Mouse (Mus musculus) retina, postnatal 7 days (tissue): Measurements from ENCODE around the gene Sqstm1.
A peak's percentile ranks its signal among the peaks of the same experiment; 100 is the strongest.

ENCODE experiments used
- DNase-seq: peaks from one replicate; pipeline ENCODE4 v3.0.0-alpha.2; 2012; ENCODE audit warnings: low read depth, low spot score

The Sqstm1 gene

GRCm38 (mm10) chr11:50211322-50212059, 864 bp upstream of the Sqstm1 start:
- no peak for DNase-seq

- peak; percentile 87 for DNase-seq
Measured at GRCm38 (mm10) chr11:50210101-50210504, 524 bp downstream of the Sqstm1 start.

- no peak for DNase-seq
Measured at GRCm38 (mm10) chr11:50208039-50208438, 2.6 kb downstream of the Sqstm1 start.

GRCm38 (mm10) chr11:50207344-50207743, 3.3 kb downstream of the Sqstm1 start:
- DNase-seq = no peak

- DNase-seq = no peak
Measured at GRCm38 (mm10) chr11:50206037-50206436, 4.6 kb downstream of the Sqstm1 start.

- DNase-seq = no peak
Measured at GRCm38 (mm10) chr11:50205434-50205833, 5.2 kb downstream of the Sqstm1 start.

- no peak for DNase-seq
Measured at GRCm38 (mm10) chr11:50203302-50203827, 7.3 kb downstream of the Sqstm1 start.

- DNase-seq = no peak
Measured at GRCm38 (mm10) chr11:50201590-50201989, 9.0 kb downstream of the Sqstm1 start.

- no peak for DNase-seq
Measured at GRCm38 (mm10) chr11:50200613-50201012, 10.0 kb downstream of the Sqstm1 start.

- DNase-seq = no peak
Measured at GRCm38 (mm10) chr11:50198916-50199315, 11.7 kb downstream of the Sqstm1 start.

GRCm38 (mm10) chr11:50198219-50198846, 12.3 kb downstream of the Sqstm1 start:
- no peak for DNase-seq

- no peak for DNase-seq
Measured at GRCm38 (mm10) chr11:50197500-50197899, 13.1 kb downstream of the Sqstm1 start.

GRCm38 (mm10) chr11:50194793-50195192, 15.8 kb downstream of the Sqstm1 start:
- no peak for DNase-seq

GRCm38 (mm10) chr11:50194070-50194469, 16.6 kb downstream of the Sqstm1 start:
- no peak for DNase-seq

- no peak for DNase-seq
Measured at GRCm38 (mm10) chr11:50192278-50192677, 18.3 kb downstream of the Sqstm1 start.

GRCm38 (mm10) chr11:50190362-50190761, 20.3 kb downstream of the Sqstm1 start:
- DNase-seq = no peak

- DNase-seq = no peak
Measured at GRCm38 (mm10) chr11:50188682-50189081, 21.9 kb downstream of the Sqstm1 start.

- no peak for DNase-seq
Measured at GRCm38 (mm10) chr11:50184788-50185187, 25.8 kb downstream of the Sqstm1 start.

GRCm38 (mm10) chr11:50182702-50183101, 27.9 kb downstream of the Sqstm1 start:
- DNase-seq = no peak

GRCm38 (mm10) chr11:50180478-50181231, 30.0 kb downstream of the Sqstm1 start:
- no peak for DNase-seq

- no peak for DNase-seq
Measured at GRCm38 (mm10) chr11:50178532-50179488, 31.8 kb downstream of the Sqstm1 start.
